Mouse (Mus musculus): Measurements from ENCODE around the gene Itga3.

Itga3 gene

GRCm38 (mm10) chr11:95076536-95077111 lies at the start of gene Itga3:
Gene Itga3, minus strand, starts transcription at chr11:95076801.
- peak; percentile 36 for DNase-seq (ENCODE audit: low spot score)

- DNase-seq (ENCODE audit: low spot score) = no peak
These were observed 48.9 kb upstream of the Itga3 start for GRCm38 (mm10) chr11:95125366-95125948.

GRCm38 (mm10) chr11:95122100-95122489 lies 45.5 kb upstream of the Itga3 start:
- no peak for DNase-seq (ENCODE audit: low spot score)

- DNase-seq (ENCODE audit: low spot score) = no peak
These were observed 44.8 kb upstream of the Itga3 start for GRCm38 (mm10) chr11:95121161-95122099.

- DNase-seq (ENCODE audit: low spot score) = no peak
These were observed 44.0 kb upstream of the Itga3 start for GRCm38 (mm10) chr11:95120633-95121020.

- no peak for DNase-seq (ENCODE audit: low spot score)
These were observed 43.5 kb upstream of the Itga3 start, which contains the start of gene Dlx3 for GRCm38 (mm10) chr11:95119990-95120632. Gene Dlx3, plus strand, starts transcription at chr11:95120119.

GRCm38 (mm10) chr11:95118505-95118904 lies 41.9 kb upstream of the Itga3 start:
- DNase-seq (ENCODE audit: low spot score) = peak; percentile 28

GRCm38 (mm10) chr11:95117030-95117429 lies 40.4 kb upstream of the Itga3 start:
- peak; percentile 48 for DNase-seq (ENCODE audit: low spot score)

GRCm38 (mm10) chr11:95110081-95110480 lies 33.5 kb upstream of the Itga3 start:
- DNase-seq (ENCODE audit: low spot score) = no peak

- no peak for DNase-seq (ENCODE audit: low spot score)
These were observed 32.4 kb upstream of the Itga3 start for GRCm38 (mm10) chr11:95109000-95109399.

GRCm38 (mm10) chr11:95106440-95107236 lies 30.0 kb upstream of the Itga3 start:
- peak; percentile 46 for DNase-seq (ENCODE audit: low spot score)

- DNase-seq (ENCODE audit: low spot score) = no peak
These were observed 28.8 kb upstream of the Itga3 start for GRCm38 (mm10) chr11:95105274-95105874.

- DNase-seq (ENCODE audit: low spot score) = no peak
These were observed 27.7 kb upstream of the Itga3 start for GRCm38 (mm10) chr11:95104266-95104665.

- DNase-seq (ENCODE audit: low spot score) = no peak
These were observed 25.7 kb upstream of the Itga3 start for GRCm38 (mm10) chr11:95102161-95102904.

- DNase-seq (ENCODE audit: low spot score) = no peak
These were observed 24.6 kb upstream of the Itga3 start for GRCm38 (mm10) chr11:95101071-95101788.

GRCm38 (mm10) chr11:95100393-95100792 lies 23.8 kb upstream of the Itga3 start:
- no peak for DNase-seq (ENCODE audit: low spot score)

GRCm38 (mm10) chr11:95098346-95099095 lies 21.9 kb upstream of the Itga3 start:
- no peak for DNase-seq (ENCODE audit: low spot score)

GRCm38 (mm10) chr11:95097889-95098288 lies 21.3 kb upstream of the Itga3 start:
- no peak for DNase-seq (ENCODE audit: low spot score)

All from T-cell, adult 2 months (primary cell).